Mouse (Mus musculus): ENCODE measurements around the gene Gm11444. TPM values are rescaled to one million over a fixed set of nuclear protein-coding genes. Genes with fewer than 3 reads are reported as not detected.

Gene Gm11444
- polyA plus RNA-seq (2014; fragmentation: Nextera tagmentation; extraction: Ambion mirVana), result not detected in 2 replicates

DNA sequence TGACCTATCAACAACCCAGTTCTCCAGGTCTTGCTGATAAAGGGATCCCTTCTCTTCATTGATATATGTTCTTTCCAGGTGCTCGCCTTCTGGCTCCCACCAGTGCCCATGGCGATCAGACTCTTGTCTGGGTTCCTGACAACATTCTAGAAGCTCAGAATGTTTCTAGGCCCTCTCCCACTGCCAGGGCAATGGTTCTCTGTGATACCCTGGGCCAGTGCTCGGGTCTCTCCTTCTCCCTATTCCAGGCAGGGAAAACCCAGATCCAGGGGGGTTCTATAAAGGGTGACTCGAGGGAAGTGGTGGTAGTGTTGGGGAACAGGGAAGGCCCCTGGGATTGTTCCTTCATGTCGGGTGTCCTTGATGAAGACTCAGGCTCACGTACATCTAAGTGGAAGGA lies at the start of gene Gm11444:
Gm11444 (minus strand) TSS at position 101 of the 400 bp plus-strand sequence.
- peak within 1 kb of the TSS; percentile 7 for H3K4me3 ChIP-seq (ENCODE audit: low read depth, low read length)
- no peak within 1 kb of the TSS for H3K9ac ChIP-seq
- no peaks in the 10 kb centered on the region for H3K27me3 ChIP-seq (ENCODE audit: insufficient read depth, low read length)
- H3K4me1 ChIP-seq (ENCODE audit: insufficient read depth), result no peaks in the 10 kb centered on the region
- TF ChIP-seq CTCF (IDR thresholded peaks at IDR 0.05; ENCODE audit: low read depth), result no peak
- 87% methylated on average over 6 of the region's 6 CpGs for WGBS
- H3K27ac ChIP-seq (ENCODE audit: low read depth), result no peak within 1 kb of the TSS
- no peak for ATAC-seq (ENCODE audit: insufficient read depth)
- DNase-seq, result no peak
- no peaks in the 10 kb centered on the region for H3K36me3 ChIP-seq (ENCODE audit: insufficient read depth)
- no peaks in the 10 kb centered on the region for H3K9me3 ChIP-seq (ENCODE audit: low read depth, low read length)
- H3K4me2 ChIP-seq, result peak within 1 kb of the TSS; percentile 51

- ATAC-seq (ENCODE audit: insufficient read depth) (no peak; the same call in 1 of the 2 replicates), DNase-seq (peak; percentile 60)
- Histone ChIP-seq H3K4me3 (ENCODE audit: low read depth, low read length) (peak overlapping the region; percentile 22), H3K27ac (ENCODE audit: low read depth) (peak overlapping the region; percentile 97; the same call in 1 of the 2 replicates), H3K9ac (0 out of 2 replicates have a peak overlapping the region, but pooled peaks have one; percentile 18), H3K9me3 (ENCODE audit: low read depth, low read length) (no peaks in the 10 kb centered on the region), H3K4me2 (peak overlapping the region; percentile 81), H3K27me3 (ENCODE audit: insufficient read depth, low read length) (peaks cover 42% of the 10 kb centered on the region), H3K36me3 (ENCODE audit: insufficient read depth) (peaks cover 45% of the 10 kb centered on the region), H3K4me1 (ENCODE audit: insufficient read depth) (peaks cover 9% of the 10 kb centered on the region; the same call in 1 of the 2 replicates)
- WGBS, result 32% methylated on average over 11 of the region's 13 CpGs
- peak; percentile 27; the same call in 1 of the 2 replicates for TF ChIP-seq CTCF (IDR thresholded peaks at IDR 0.05; ENCODE audit: low read depth)
These were observed 46.3 kb upstream of the Gm11444 start for GRCm38 (mm10) chr11:85896335-85896985.

DNA sequence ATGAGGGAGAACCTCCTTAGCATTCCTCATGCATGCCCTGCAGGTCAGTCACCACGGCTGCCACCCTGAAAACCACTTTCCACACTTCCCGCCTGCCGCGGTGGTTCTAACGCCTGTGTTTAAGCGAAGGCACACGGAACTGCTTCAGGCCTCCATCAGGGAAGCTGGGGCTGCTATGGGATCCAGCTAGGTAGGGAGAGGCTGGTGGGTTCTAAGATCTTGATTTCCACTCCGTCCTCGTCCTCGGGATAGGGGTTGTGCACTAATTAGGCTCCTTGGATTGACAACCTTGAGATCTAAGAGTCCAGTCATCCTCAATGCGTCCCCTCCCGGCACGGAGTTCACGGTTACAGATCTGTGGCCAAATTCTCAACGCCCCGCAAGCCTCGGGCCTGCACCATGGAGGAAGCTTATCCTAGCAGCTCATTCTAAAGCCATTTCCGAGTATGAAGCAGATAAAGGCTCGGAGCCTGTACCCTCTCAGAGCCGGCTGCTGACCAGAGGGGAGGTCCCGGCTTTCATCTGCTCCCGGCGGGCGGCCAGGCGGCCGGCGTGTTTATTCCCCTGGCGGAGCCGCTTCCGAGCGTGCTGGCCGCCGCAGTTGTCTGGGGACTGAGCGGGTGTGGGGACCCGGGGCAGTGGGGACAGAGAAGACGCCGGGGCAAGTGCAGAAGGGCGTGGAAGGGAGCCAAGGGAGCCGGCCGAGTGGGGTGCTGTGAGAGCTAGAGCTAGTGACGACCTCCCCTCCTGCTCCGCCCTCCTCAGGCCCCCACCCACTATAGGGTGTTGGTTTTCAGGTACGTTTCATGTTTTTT lies 44.8 kb upstream of the Gm11444 start:
- peaks cover 41% of the 10 kb centered on the region for H3K36me3 ChIP-seq (ENCODE audit: insufficient read depth)
- H3K4me1 ChIP-seq (ENCODE audit: insufficient read depth), result peaks cover 9% of the 10 kb centered on the region; the same call in 1 of the 2 replicates
- WGBS, result 3% methylated on average over 43 of the region's 43 CpGs
- H3K9ac ChIP-seq, result peak overlapping the region; percentile 61
- H3K27me3 ChIP-seq (ENCODE audit: insufficient read depth, low read length), result peaks cover 48% of the 10 kb centered on the region
- peak; percentile 84 for DNase-seq
- peak; percentile 18; the same call in 1 of the 2 replicates for ATAC-seq (ENCODE audit: insufficient read depth)
- peak overlapping the region; percentile 40 for H3K4me3 ChIP-seq (ENCODE audit: low read depth, low read length)
- no peaks in the 10 kb centered on the region for H3K9me3 ChIP-seq (ENCODE audit: low read depth, low read length)
- no peak for TF ChIP-seq CTCF (IDR thresholded peaks at IDR 0.05; ENCODE audit: low read depth)
- H3K4me2 ChIP-seq, result peak overlapping the region; percentile 81
- H3K27ac ChIP-seq (ENCODE audit: low read depth), result peak overlapping the region; percentile 97

DNA sequence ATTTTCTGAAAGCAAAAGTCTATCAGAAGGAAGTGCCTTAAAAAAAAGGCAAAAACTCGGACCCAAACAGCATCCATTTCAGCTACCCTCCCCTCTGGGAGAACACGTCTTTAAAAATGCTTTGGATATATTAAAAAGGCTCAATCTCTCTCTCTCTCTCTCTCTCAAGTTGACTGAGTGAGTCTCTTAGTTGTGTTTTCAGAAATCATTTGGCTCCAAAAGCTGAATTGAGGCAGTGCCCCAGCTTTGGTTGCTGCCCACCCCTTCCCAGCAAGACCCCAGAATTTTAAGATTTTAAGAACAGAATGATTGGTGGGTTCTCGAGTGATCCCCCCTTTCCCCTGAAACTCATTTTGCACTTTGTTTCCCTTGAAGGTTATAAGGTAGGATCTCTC lies 44.0 kb upstream of the Gm11444 start:
- no peaks in the 10 kb centered on the region for H3K9me3 ChIP-seq (ENCODE audit: low read depth, low read length)
- peak overlapping the region; percentile 40 for H3K4me3 ChIP-seq (ENCODE audit: low read depth, low read length)
- peak overlapping the region; percentile 97 for H3K27ac ChIP-seq (ENCODE audit: low read depth)
- 7% methylated on average over 3 of the region's 3 CpGs for WGBS
- peaks cover 9% of the 10 kb centered on the region; the same call in 1 of the 2 replicates for H3K4me1 ChIP-seq (ENCODE audit: insufficient read depth)
- peaks cover 39% of the 10 kb centered on the region for H3K36me3 ChIP-seq (ENCODE audit: insufficient read depth)
- peak overlapping the region; percentile 81 for H3K4me2 ChIP-seq
- ATAC-seq (ENCODE audit: insufficient read depth) (no peak), DNase-seq (no peak)
- TF ChIP-seq CTCF (IDR thresholded peaks at IDR 0.05; ENCODE audit: low read depth), result no peak
- H3K9ac ChIP-seq, result peak overlapping the region; percentile 61
- H3K27me3 ChIP-seq (ENCODE audit: insufficient read depth, low read length), result peaks cover 53% of the 10 kb centered on the region

DNA sequence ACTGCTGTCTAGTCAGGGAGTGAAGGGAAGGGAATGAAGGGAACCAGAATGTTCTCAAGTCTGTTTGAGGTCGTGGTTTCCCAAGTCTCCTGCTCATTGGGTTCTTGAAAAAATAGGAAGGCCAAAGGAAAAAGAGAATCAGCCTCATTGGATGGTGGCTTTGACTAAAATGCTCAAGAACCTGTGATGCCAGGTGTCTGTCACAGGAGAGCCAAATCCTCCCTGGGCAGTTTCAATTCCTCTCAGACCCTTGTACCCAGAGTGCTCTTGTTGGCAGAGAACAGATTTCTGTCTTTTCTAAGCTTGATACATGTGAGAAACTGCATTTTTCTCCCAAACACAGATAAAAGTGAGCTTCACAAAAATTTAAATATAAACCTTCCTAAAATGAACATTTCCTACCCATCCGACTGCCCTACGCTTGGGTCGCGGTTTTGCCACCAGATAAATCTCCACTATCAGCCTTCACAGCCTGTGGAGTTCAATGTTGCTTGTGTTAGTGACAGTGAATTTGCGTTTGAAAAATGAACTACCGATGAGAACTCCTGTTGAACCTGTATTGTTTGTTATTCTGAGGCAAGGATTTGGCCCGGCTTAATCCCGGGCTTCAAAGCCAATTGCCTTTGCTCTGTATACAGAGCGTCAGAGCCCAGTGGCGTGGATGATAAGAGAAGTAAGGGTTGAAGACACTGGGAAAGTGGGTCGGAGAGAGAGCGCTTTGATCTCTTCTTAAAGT lies 43.4 kb upstream of the Gm11444 start:
- Histone ChIP-seq H3K4me3 (ENCODE audit: low read depth, low read length) (peak overlapping the region; percentile 67), H3K27me3 (ENCODE audit: insufficient read depth, low read length) (peaks cover 59% of the 10 kb centered on the region), H3K36me3 (ENCODE audit: insufficient read depth) (peaks cover 34% of the 10 kb centered on the region), H3K9me3 (ENCODE audit: low read depth, low read length) (no peaks in the 10 kb centered on the region), H3K4me1 (ENCODE audit: insufficient read depth) (peaks cover 9% of the 10 kb centered on the region; the same call in 1 of the 2 replicates), H3K27ac (ENCODE audit: low read depth) (peak overlapping the region; percentile 97), H3K4me2 (peak overlapping the region; percentile 81), H3K9ac (peak overlapping the region; percentile 98; the same call in 1 of the 2 replicates)
- ATAC-seq (ENCODE audit: insufficient read depth) (peak; percentile 84), DNase-seq (peak; percentile 94)
- TF ChIP-seq CTCF (IDR thresholded peaks at IDR 0.05; ENCODE audit: low read depth), result no peak
- WGBS, result 4% methylated on average over 13 of the region's 13 CpGs

- Histone ChIP-seq H3K4me2 (peak overlapping the region; percentile 81), H3K4me3 (ENCODE audit: low read depth, low read length) (peak overlapping the region; percentile 67), H3K27me3 (ENCODE audit: insufficient read depth, low read length) (peaks cover 56% of the 10 kb centered on the region)
These were observed 42.6 kb upstream of the Gm11444 start for GRCm38 (mm10) chr11:85892771-85893170.

More at GRCm38 (mm10) chr11:85892771-85893170, 42.6 kb upstream of the Gm11444 start:
- WGBS, result 6% methylated on average over 6 of the region's 6 CpGs
- Histone ChIP-seq H3K27ac (ENCODE audit: low read depth) (peak overlapping the region; percentile 97), H3K36me3 (ENCODE audit: insufficient read depth) (peaks cover 26% of the 10 kb centered on the region), H3K9me3 (ENCODE audit: low read depth, low read length) (no peaks in the 10 kb centered on the region), H3K9ac (peak overlapping the region; percentile 98), H3K4me1 (ENCODE audit: insufficient read depth) (peaks cover 9% of the 10 kb centered on the region; the same call in 1 of the 2 replicates)
- DNase-seq (peak; percentile 49), ATAC-seq (ENCODE audit: insufficient read depth) (no peak)
- no peak for TF ChIP-seq CTCF (IDR thresholded peaks at IDR 0.05; ENCODE audit: low read depth)
